Mouse (Mus musculus): ENCODE results near the gene Txn2. TPM values are rescaled to one million over a fixed set of nuclear protein-coding genes. Genes with fewer than 3 reads are reported as not detected.
A peak's percentile ranks its signal among the peaks of the same experiment; 100 is the strongest.

The Txn2 gene
- 251 and 253 TPM in 2 replicates for polyA plus RNA-seq (2014; fragmentation: Nextera tagmentation; extraction: Ambion mirVana)

DNA sequence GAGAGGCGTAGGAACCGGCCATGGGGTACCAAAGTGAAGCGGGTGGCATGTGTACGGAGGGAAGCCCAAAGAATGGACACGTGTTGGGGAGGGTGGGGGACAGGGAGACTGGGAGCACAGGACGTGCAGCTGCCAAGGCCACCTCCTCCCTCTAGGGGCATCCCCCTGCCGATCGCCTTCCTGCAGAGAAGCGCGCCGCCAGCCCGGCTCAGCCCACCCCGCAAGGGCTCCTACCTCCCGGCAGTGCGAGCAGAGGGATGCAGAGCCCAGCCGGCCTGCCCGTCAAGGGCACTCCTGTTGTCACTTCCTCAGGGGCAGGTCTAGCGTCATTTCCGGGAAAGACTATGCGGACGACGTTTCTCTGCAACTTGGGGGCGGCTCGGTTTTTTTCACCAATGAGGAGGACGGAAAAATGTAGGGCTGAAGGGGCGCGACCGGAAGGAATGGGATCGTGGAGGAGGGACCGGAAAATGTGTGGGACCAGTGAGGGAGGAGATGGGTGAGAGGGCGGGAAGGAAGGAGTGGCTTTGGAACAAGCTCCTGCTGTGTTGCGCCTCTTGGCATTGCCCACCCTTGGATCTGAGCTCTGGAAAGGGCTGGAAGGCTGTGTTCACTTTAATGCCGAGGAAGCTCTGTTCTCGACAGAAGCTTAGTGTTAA is at the start of gene Txn2:
Gene Txn2, minus strand, starts transcription at position 334 of the 659 bp plus-strand sequence.
- no peaks in the 10 kb centered on the region for H3K9me3 ChIP-seq (ENCODE audit: control insufficient read depth, low read length)
- DNase-seq (ENCODE audit: low spot score) = peak; percentile 96
- peak within 1 kb of the TSS; percentile 43 for H3K4me3 ChIP-seq (ENCODE audit: low read depth, low read length)
- peaks cover 5% of the 10 kb centered on the region for H3K36me3 ChIP-seq (ENCODE audit: control insufficient read depth, insufficient read depth, low read length)
- WGBS = under 1% methylated on average over 34 of the region's 34 CpGs
- peak within 1 kb of the TSS; percentile 62 for H3K9ac ChIP-seq (ENCODE audit: low read depth, low read length)
- H3K27ac ChIP-seq (ENCODE audit: low read depth, low read length) = peak within 1 kb of the TSS; percentile 34
- peak; percentile 97 for ATAC-seq (ENCODE audit: low FRiP score)
- H3K4me1 ChIP-seq (replicated peaks; ENCODE audit: control insufficient read depth, insufficient read depth, low read length) = peaks cover 6% of the 10 kb centered on the region; the same call in 1 of the 2 replicates
- H3K27me3 ChIP-seq (ENCODE audit: control insufficient read depth, insufficient read depth, low read length) = no peaks in the 10 kb centered on the region
- H3K4me2 ChIP-seq (replicated peaks; ENCODE audit: low read depth, low read length) = peak within 1 kb of the TSS; percentile 75

- Histone ChIP-seq H3K4me1 (replicated peaks; ENCODE audit: control insufficient read depth, insufficient read depth, low read length) (no peaks in the 10 kb centered on the region), H3K27me3 (ENCODE audit: control insufficient read depth, insufficient read depth, low read length) (no peaks in the 10 kb centered on the region), H3K9me3 (ENCODE audit: control insufficient read depth, low read length) (no peaks in the 10 kb centered on the region), H3K9ac (ENCODE audit: low read depth, low read length) (no peak overlapping the region), H3K27ac (ENCODE audit: low read depth, low read length) (no peak overlapping the region), H3K36me3 (ENCODE audit: control insufficient read depth, insufficient read depth, low read length) (no peaks in the 10 kb centered on the region), H3K4me2 (replicated peaks; ENCODE audit: low read depth, low read length) (no peak overlapping the region), H3K4me3 (ENCODE audit: low read depth, low read length) (no peak overlapping the region)
- DNase-seq (ENCODE audit: low spot score) = no peak
- WGBS = 73% methylated on average over 3 of the region's 3 CpGs
- ATAC-seq (ENCODE audit: low FRiP score) = no peak
These were observed 48.9 kb upstream of the Txn2 start for GRCm38 (mm10) chr15:77977663-77978062.

- no peak overlapping the region for H3K4me3 ChIP-seq (ENCODE audit: low read depth, low read length)
- H3K27ac ChIP-seq (ENCODE audit: low read depth, low read length) = no peak overlapping the region
- H3K27me3 ChIP-seq (ENCODE audit: control insufficient read depth, insufficient read depth, low read length) = no peaks in the 10 kb centered on the region
- no peaks in the 10 kb centered on the region for H3K9me3 ChIP-seq (ENCODE audit: control insufficient read depth, low read length)
- ATAC-seq (ENCODE audit: low FRiP score) = no peak
- 75% methylated on average over 6 of the region's 6 CpGs for WGBS
- no peak overlapping the region for H3K9ac ChIP-seq (ENCODE audit: low read depth, low read length)
- no peak overlapping the region for H3K4me2 ChIP-seq (replicated peaks; ENCODE audit: low read depth, low read length)
- H3K36me3 ChIP-seq (ENCODE audit: control insufficient read depth, insufficient read depth, low read length) = no peaks in the 10 kb centered on the region
- no peak for DNase-seq (ENCODE audit: low spot score)
- H3K4me1 ChIP-seq (replicated peaks; ENCODE audit: control insufficient read depth, insufficient read depth, low read length) = peaks cover 4% of the 10 kb centered on the region; the same call in 1 of the 2 replicates
These were observed 45.5 kb upstream of the Txn2 start for GRCm38 (mm10) chr15:77974165-77974841.

DNA sequence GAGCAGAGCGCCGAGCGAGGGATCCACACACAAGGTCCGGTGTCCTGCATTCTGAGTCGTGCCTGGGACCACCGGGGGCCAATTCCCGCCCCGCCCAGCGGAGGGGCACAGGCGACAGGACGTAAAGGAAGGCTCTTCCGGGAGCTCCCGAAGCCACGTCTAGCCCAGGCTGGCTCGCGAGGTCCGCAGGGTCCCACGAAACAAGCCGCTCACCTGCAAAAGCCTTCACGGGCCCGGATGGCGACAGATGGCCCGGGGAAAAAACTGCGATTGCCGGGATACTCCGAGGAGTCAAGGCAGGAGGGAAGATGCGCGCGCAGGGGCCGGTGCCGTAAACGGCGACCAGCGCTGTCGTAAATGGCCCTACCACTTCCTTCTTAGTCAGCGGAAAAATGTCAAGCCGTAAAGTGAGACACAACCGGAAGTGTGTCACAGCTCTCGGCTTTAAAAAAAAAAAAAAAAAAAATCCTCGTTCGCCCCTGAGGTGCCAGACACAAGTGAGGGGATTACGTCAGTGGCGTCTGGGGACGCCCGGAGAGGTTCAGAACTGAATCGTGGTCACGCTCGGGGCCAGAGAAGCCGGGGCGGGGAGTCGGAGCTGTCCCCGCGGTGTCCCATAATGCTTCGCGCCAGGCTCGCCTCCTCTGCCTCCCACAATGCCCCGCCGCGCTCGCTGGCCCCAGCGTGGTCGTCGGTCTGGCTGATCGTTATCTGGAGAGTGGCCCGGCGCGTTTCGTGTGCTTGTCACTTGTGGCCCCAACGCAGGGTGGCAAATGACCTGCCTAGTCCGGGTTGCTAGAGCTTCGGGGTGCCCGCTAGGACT is 41.9 kb upstream of the Txn2 start, which contains the start of gene Eif3d:
Gene Eif3d, minus strand, starts transcription at position 344 of the 823 bp plus-strand sequence.
- Histone ChIP-seq H3K36me3 (ENCODE audit: control insufficient read depth, insufficient read depth, low read length) (peaks cover 14% of the 10 kb centered on the region), H3K27me3 (ENCODE audit: control insufficient read depth, insufficient read depth, low read length) (no peaks in the 10 kb centered on the region), H3K9ac (ENCODE audit: low read depth, low read length) (peak within 1 kb of the TSS; percentile 91), H3K27ac (ENCODE audit: low read depth, low read length) (peak within 1 kb of the TSS; percentile 99), H3K9me3 (ENCODE audit: control insufficient read depth, low read length) (no peaks in the 10 kb centered on the region), H3K4me2 (replicated peaks; ENCODE audit: low read depth, low read length) (peak within 1 kb of the TSS; percentile 91), H3K4me3 (ENCODE audit: low read depth, low read length) (peak within 1 kb of the TSS; percentile 75), H3K4me1 (replicated peaks; ENCODE audit: control insufficient read depth, insufficient read depth, low read length) (peaks cover 6% of the 10 kb centered on the region; the same call in 1 of the 2 replicates)
- WGBS = under 1% methylated on average over 72 of the region's 72 CpGs
- DNase-seq (ENCODE audit: low spot score) = peak; percentile 96
- peak; percentile 89 for ATAC-seq (ENCODE audit: low FRiP score)

DNA sequence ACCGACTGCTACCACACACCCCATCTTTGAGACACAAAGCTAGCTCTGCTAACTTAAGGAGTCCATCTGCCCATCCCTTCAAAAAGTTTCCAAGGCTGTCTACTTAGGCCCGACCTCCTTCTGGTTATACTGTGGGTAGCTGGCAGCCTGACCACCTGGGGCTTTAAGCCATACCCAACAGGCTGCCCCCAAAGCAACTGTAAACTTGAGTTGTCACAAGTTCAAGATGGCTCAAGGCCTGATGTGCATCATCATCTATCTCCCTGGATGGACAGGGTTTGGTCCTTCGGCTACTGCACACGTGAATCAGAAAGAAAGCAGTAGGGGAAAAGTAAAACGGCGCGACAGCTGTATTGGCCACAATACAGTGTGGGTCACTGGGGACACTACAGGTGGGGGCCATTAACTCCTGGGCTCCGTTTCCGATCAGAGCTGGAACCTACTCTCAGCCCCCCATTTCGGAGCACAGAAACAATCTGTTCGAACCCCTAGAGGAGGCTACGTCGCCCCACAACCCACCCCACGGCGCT is 41.2 kb upstream of the Txn2 start:
- H3K27ac ChIP-seq (ENCODE audit: low read depth, low read length) = peak overlapping the region; percentile 99
- 3% methylated on average over 15 of the region's 15 CpGs for WGBS
- H3K9ac ChIP-seq (ENCODE audit: low read depth, low read length) = peak overlapping the region; percentile 91
- H3K4me1 ChIP-seq (replicated peaks; ENCODE audit: control insufficient read depth, insufficient read depth, low read length) = peaks cover 6% of the 10 kb centered on the region; the same call in 1 of the 2 replicates
- no peaks in the 10 kb centered on the region for H3K27me3 ChIP-seq (ENCODE audit: control insufficient read depth, insufficient read depth, low read length)
- H3K4me2 ChIP-seq (replicated peaks; ENCODE audit: low read depth, low read length) = peak overlapping the region; percentile 91
- ATAC-seq (ENCODE audit: low FRiP score) (no peak), DNase-seq (ENCODE audit: low spot score) (no peak)
- peaks cover 17% of the 10 kb centered on the region for H3K36me3 ChIP-seq (ENCODE audit: control insufficient read depth, insufficient read depth, low read length)
- H3K4me3 ChIP-seq (ENCODE audit: low read depth, low read length) = peak overlapping the region; percentile 75
- no peaks in the 10 kb centered on the region for H3K9me3 ChIP-seq (ENCODE audit: control insufficient read depth, low read length)

DNA sequence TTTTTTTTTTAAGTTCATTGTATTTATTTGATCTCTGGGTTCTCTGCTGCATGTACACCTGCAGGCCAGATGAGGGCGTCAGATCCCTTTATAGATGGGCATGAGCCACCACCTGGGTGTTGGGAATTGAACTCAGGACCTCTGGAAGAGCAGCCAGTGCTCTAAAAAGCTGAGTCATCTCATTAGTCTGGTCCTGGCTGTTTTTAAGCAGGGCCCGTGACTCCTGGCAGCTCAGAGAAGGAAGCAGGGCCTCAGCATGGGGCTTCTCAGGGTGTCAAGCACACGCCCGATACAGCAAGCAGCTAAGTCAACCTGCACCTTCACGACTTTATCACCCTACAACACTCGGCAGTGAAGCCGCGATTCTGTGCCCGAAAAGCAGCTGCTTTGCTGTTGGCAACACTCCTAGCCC is 36.3 kb upstream of the Txn2 start:
- H3K9ac ChIP-seq (ENCODE audit: low read depth, low read length) = no peak overlapping the region
- ATAC-seq (ENCODE audit: low FRiP score) = no peak
- H3K4me3 ChIP-seq (ENCODE audit: low read depth, low read length) = no peak overlapping the region
- H3K36me3 ChIP-seq (ENCODE audit: control insufficient read depth, insufficient read depth, low read length) = peaks cover 40% of the 10 kb centered on the region
- DNase-seq (ENCODE audit: low spot score) = no peak
- no peaks in the 10 kb centered on the region for H3K27me3 ChIP-seq (ENCODE audit: control insufficient read depth, insufficient read depth, low read length)
- no peaks in the 10 kb centered on the region for H3K9me3 ChIP-seq (ENCODE audit: control insufficient read depth, low read length)
- WGBS = 89% methylated on average over 9 of the region's 9 CpGs
- no peak overlapping the region for H3K4me2 ChIP-seq (replicated peaks; ENCODE audit: low read depth, low read length)
- H3K4me1 ChIP-seq (replicated peaks; ENCODE audit: control insufficient read depth, insufficient read depth, low read length) = peaks cover 4% of the 10 kb centered on the region; the same call in 1 of the 2 replicates
- H3K27ac ChIP-seq (ENCODE audit: low read depth, low read length) = no peak overlapping the region

DNA sequence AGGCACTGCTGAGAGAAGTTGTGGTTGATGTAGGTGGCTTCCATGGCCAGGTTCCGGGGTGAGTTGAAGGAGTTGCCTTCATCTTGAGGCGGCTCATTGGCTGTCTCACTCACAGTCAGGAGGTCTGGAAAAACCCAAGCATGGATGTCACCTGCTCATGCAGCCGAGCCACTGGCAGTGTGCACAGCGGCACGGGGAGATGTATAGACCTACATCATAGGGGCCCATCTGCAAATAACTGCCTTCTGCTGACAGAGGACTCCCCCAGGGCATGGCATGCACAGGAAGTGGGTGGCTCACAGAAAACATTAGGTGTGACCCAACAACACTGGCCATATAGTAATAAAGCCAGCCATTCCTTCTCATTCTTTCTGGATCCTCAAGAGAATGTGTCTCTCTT is 33.6 kb upstream of the Txn2 start:
- H3K27me3 ChIP-seq (ENCODE audit: control insufficient read depth, insufficient read depth, low read length) = no peaks in the 10 kb centered on the region
- ATAC-seq (ENCODE audit: low FRiP score) (no peak), DNase-seq (ENCODE audit: low spot score) (no peak)
- 96% methylated on average over 5 of the region's 5 CpGs for WGBS
- no peak overlapping the region for H3K4me2 ChIP-seq (replicated peaks; ENCODE audit: low read depth, low read length)
- H3K4me3 ChIP-seq (ENCODE audit: low read depth, low read length) = no peak overlapping the region
- H3K27ac ChIP-seq (ENCODE audit: low read depth, low read length) = no peak overlapping the region
- peaks cover 44% of the 10 kb centered on the region for H3K36me3 ChIP-seq (ENCODE audit: control insufficient read depth, insufficient read depth, low read length)
- no peak overlapping the region for H3K9ac ChIP-seq (ENCODE audit: low read depth, low read length)
- H3K4me1 ChIP-seq (replicated peaks; ENCODE audit: control insufficient read depth, insufficient read depth, low read length) = no peaks in the 10 kb centered on the region
- no peaks in the 10 kb centered on the region for H3K9me3 ChIP-seq (ENCODE audit: control insufficient read depth, low read length)

DNA sequence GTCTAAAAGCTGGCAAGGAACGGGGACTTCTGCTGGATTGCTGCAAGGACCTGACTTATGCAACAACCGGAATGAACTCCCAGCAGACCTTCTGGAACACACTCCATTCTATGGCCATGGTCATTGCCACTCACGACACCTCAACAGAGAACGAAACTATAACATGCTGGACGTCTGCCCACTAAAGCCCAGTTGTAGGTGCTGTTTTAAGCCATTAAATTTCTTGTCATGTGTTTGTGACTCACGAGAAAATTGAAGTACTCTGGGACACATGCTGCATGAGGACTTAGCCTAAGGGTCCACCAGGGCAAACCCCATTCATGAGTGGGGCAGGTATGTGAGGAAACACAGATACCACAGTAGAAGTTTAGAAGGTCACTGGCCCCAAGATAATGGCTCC is 31.9 kb upstream of the Txn2 start:
- Histone ChIP-seq H3K4me2 (replicated peaks; ENCODE audit: low read depth, low read length) (no peak overlapping the region), H3K27me3 (ENCODE audit: control insufficient read depth, insufficient read depth, low read length) (peaks cover 3% of the 10 kb centered on the region), H3K36me3 (ENCODE audit: control insufficient read depth, insufficient read depth, low read length) (peaks cover 38% of the 10 kb centered on the region), H3K9ac (ENCODE audit: low read depth, low read length) (no peak overlapping the region), H3K27ac (ENCODE audit: low read depth, low read length) (no peak overlapping the region), H3K4me1 (replicated peaks; ENCODE audit: control insufficient read depth, insufficient read depth, low read length) (peaks cover 8% of the 10 kb centered on the region; the same call in 1 of the 2 replicates), H3K9me3 (ENCODE audit: control insufficient read depth, low read length) (no peaks in the 10 kb centered on the region), H3K4me3 (ENCODE audit: low read depth, low read length) (no peak overlapping the region)
- ATAC-seq (ENCODE audit: low FRiP score) (no peak), DNase-seq (ENCODE audit: low spot score) (no peak)
- WGBS = 91% methylated on average over 6 of the region's 6 CpGs
